In the genomic region with DNA sequence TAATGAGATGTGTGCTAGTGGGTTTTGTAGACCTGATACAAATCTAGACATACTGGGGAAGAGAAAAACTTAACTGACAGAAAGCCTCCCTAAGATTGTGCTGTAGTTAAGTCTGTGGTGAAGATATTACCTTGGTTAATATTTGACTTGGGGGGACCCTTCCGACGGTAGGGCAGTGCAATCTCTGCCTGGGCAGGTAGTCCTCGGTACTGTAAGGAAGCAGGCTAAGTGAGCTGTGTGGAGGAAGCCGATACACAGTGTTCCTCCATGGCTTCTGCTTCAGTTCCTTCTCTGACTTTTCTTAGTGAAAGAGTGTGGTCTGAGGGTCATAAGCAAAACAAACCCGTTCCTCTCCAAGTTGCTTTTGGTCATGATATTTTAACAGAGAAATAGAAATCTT, we compare ENCODE assay signal across 24 mouse cellular contexts.
"Had no signal": no experiment of that assay in that cellular context is flagged by ENCODE, and none has a peak within 500 bp of the region (broad histone marks: within the 10 kb centered on the region; RNA-seq: fewer than 3 reads in every experiment).

No protein-coding gene starts in this region.

- H3K9ac ChIP-seq: heart, embryonic 13.5 days; heart, embryonic 15.5 days; hindbrain, embryonic 13.5 days; hindbrain, embryonic 15.5 days; limb, embryonic 12.5 days; liver, embryonic 13.5 days; liver, embryonic 15.5 days had no signal

- H3K4me2 ChIP-seq: heart, embryonic 11.5 days; heart, embryonic 13.5 days; heart, embryonic 15.5 days; hindbrain, embryonic 13.5 days; hindbrain, embryonic 15.5 days; limb, embryonic 12.5 days; liver, embryonic 11.5 days; liver, embryonic 13.5 days; liver, embryonic 15.5 days had no signal

- H3K4me3 ChIP-seq: heart, adult 2 months; heart, embryonic 13.5 days; heart, embryonic 15.5 days; hindbrain, embryonic 13.5 days; hindbrain, embryonic 15.5 days; left cerebral cortex, adult 2 months; limb, embryonic 10.5 days; limb, embryonic 12.5 days; liver, embryonic 13.5 days; liver, embryonic 15.5 days had no signal

- H3K9me3 ChIP-seq: heart, embryonic 13.5 days; heart, embryonic 15.5 days; hindbrain, embryonic 13.5 days; hindbrain, embryonic 15.5 days; limb, embryonic 10.5 days; limb, embryonic 12.5 days; liver, embryonic 13.5 days; liver, embryonic 15.5 days had no signal

- H3K36me3 ChIP-seq: heart, embryonic 13.5 days; heart, embryonic 15.5 days; hindbrain, embryonic 13.5 days; hindbrain, embryonic 15.5 days; limb, embryonic 10.5 days; limb, embryonic 12.5 days; liver, embryonic 13.5 days; liver, embryonic 15.5 days had no signal

- ATAC-seq: forebrain, embryonic 16.5 days; hindbrain, postnatal 0 days had no signal

- H3K27ac ChIP-seq: heart, adult 2 months; heart, embryonic 13.5 days; heart, embryonic 15.5 days; hindbrain, embryonic 13.5 days; hindbrain, embryonic 15.5 days; hindbrain, postnatal 0 days; kidney, postnatal 0 days; left cerebral cortex, adult 2 months; limb, embryonic 10.5 days; limb, embryonic 12.5 days; liver, embryonic 13.5 days; liver, embryonic 15.5 days had no signal

- H3K27me3 ChIP-seq: hindbrain, embryonic 13.5 days; hindbrain, embryonic 15.5 days; limb, embryonic 12.5 days; liver, embryonic 13.5 days; liver, embryonic 15.5 days had no signal

- H3K4me1 ChIP-seq: heart, embryonic 13.5 days; heart, embryonic 15.5 days; hindbrain, embryonic 13.5 days; hindbrain, embryonic 15.5 days; limb, embryonic 10.5 days; limb, embryonic 12.5 days; liver, embryonic 13.5 days; liver, embryonic 15.5 days had no signal

- DNase-seq: gastrocnemius, postnatal 14 days; gastrocnemius, postnatal 36 days; heart, adult 11 months; heart, adult 2 months; heart, postnatal 14 days; heart, postnatal 36 days; kidney, adult 18-20 months; kidney, postnatal 25 days; kidney, postnatal 4 days; liver; liver, embryonic 13.5 days had no signal
